24 mouse cellular contexts compared by ENCODE assay signal in the genomic region with DNA sequence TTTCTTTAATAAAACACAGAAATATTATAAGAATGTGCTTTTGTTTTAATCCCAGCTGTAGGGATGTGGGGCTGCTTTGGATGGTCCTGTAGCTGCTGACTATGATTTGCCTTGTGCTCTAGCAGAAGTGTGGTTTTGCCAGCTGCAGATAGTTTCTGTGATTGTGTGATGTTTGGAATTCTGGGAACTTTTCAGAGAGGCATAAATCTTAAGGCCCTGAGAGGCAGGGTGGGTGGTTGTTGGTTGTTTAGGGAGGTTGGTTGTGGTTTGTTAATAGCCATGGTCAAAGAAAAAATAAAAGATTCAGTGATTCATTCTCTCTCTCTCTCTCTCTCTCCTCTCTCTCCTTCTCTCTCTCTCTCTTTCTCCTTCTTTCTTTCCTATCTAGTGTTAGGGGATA.
"Had no signal": no experiment of that assay in that cellular context is flagged by ENCODE, and none has a peak within 500 bp of the region (broad histone marks: within the 10 kb centered on the region; RNA-seq: fewer than 3 reads in every experiment).

No protein-coding gene starts in this region.

- H3K4me3 ChIP-seq: gastrocnemius, adult 2 months; heart, embryonic 10.5 days; heart, embryonic 12.5 days; hindbrain, embryonic 10.5 days; hindbrain, embryonic 12.5 days; intestine, embryonic 15.5 days; layer of hippocampus, adult 2 months; left cerebral cortex, adult 2 months; limb, embryonic 13.5 days; limb, embryonic 15.5 days; liver, embryonic 12.5 days had no signal

- H3K27ac ChIP-seq: gastrocnemius, adult 2 months; heart, embryonic 10.5 days; hindbrain, embryonic 10.5 days; hindbrain, embryonic 12.5 days; hindbrain, embryonic 14.5 days; intestine, embryonic 15.5 days; layer of hippocampus, adult 2 months; left cerebral cortex, adult 2 months; limb, embryonic 13.5 days; limb, embryonic 15.5 days; liver, embryonic 12.5 days; liver, embryonic 14.5 days had no signal

- H3K36me3 ChIP-seq: heart, embryonic 12.5 days; hindbrain, embryonic 12.5 days; intestine, embryonic 15.5 days; limb, embryonic 15.5 days; liver, embryonic 12.5 days had no signal

- DNase-seq: gastrocnemius, adult 2 months; gastrocnemius, postnatal 10 days; gastrocnemius, postnatal 25 days; heart, adult 18-20 months; heart, postnatal 10 days; heart, postnatal 4 days; kidney, adult 18-20 months; kidney, adult 8-10 months; kidney, postnatal 10 days; kidney, postnatal 25 days; kidney, postnatal 4 days; left cerebral cortex, postnatal 4 days had no signal

- H3K27me3 ChIP-seq: heart, embryonic 12.5 days; hindbrain, embryonic 12.5 days; intestine, embryonic 15.5 days; limb, embryonic 13.5 days; limb, embryonic 15.5 days; liver, embryonic 12.5 days had no signal
